Mouse (Mus musculus) ES-E14 (cell line): ENCODE measurements around the gene Rccd1. TPM values are rescaled to one million over a fixed set of nuclear protein-coding genes. Genes with fewer than 3 reads are reported as not detected.

Source experiments
- DNase-seq: peaks from one replicate; pipeline ENCODE4 v3.0.0-alpha.2; 2013; ENCODE audit warnings: low read depth, low spot score
- H3K27ac ChIP-seq: 2 replicates; pipeline ENCODE4 v1.5.1; 2012; ENCODE audit warnings: low read depth, mild to moderate bottlenecking, low read length, moderate library complexity, mixed read lengths; ENCODE audit not compliant: poor library complexity, insufficient read depth, severe bottlenecking
- H3K36me3 ChIP-seq: 2 replicates; pipeline ENCODE4 v1.6.1; 2012; ENCODE audit warnings: mild to moderate bottlenecking, low read length, moderate library complexity, mixed read lengths; ENCODE audit not compliant: control insufficient read depth, poor library complexity, insufficient read depth, severe bottlenecking
- H3K4me1 ChIP-seq, 2 experiments: fragments of 150-350 bp in 1 of 2; sonication (generic) in 1 of 2; 2 replicates each; pipeline ENCODE4 v1.6.1; 2012; ENCODE audit warnings: low read length in 2 of 2, mild to moderate bottlenecking in 1 of 2, mixed read lengths in 1 of 2; ENCODE audit not compliant: control insufficient read depth in 2 of 2, insufficient read depth in 2 of 2, poor library complexity in 1 of 2
- H3K4me3 ChIP-seq, 2 experiments: fragments of 150-350 bp in 1 of 2; sonication (generic) in 1 of 2; 2 replicates each; pipeline ENCODE4 v1.5.1; 2012; ENCODE audit warnings: low read length in 2 of 2, low read depth in 1 of 2, mild to moderate bottlenecking in 1 of 2, mixed read lengths in 1 of 2; ENCODE audit not compliant: insufficient read depth in 1 of 2, poor library complexity in 1 of 2, severe bottlenecking in 1 of 2
- H3K9ac ChIP-seq: 2 replicates; pipeline ENCODE4 v1.6.1; 2012; ENCODE audit warnings: low read depth, mild to moderate bottlenecking, low read length, mixed read lengths; ENCODE audit not compliant: poor library complexity, insufficient read depth, severe bottlenecking
- H3K9me3 ChIP-seq: fragments of 150-350 bp; sonication (generic); 2 replicates; pipeline ENCODE4 v1.6.1; 2012; ENCODE audit warnings: low read depth, mild to moderate bottlenecking, low read length; ENCODE audit not compliant: control insufficient read depth, insufficient read depth
- CHD2 ChIP-seq: IDR thresholded peaks from 2 replicates; pipeline ENCODE4 v1.6.1; 2014; ENCODE audit warnings: mild to moderate bottlenecking, low read depth, low read length, inconsistent platforms
- HCFC1 ChIP-seq: IDR thresholded peaks from 2 replicates; pipeline ENCODE4 v1.6.1; 2012; ENCODE audit warnings: low read length, inconsistent platforms, borderline replicate concordance; ENCODE audit not compliant: insufficient read depth
- MAFK ChIP-seq: IDR thresholded peaks from 2 replicates; pipeline ENCODE4 v1.6.1; 2014; ENCODE audit warnings: mild to moderate bottlenecking, low read depth, low read length, inconsistent platforms; ENCODE audit not compliant: insufficient read depth
- ZC3H11A ChIP-seq: IDR thresholded peaks from 2 replicates; pipeline ENCODE4 v1.6.1; 2012; ENCODE audit warnings: low read depth, mild to moderate bottlenecking, inconsistent platforms, low read length, borderline replicate concordance
- ZNF384 ChIP-seq: IDR thresholded peaks from 2 replicates; pipeline ENCODE4 v1.6.1; 2012; ENCODE audit warnings: low read depth, low read length, inconsistent platforms
- in situ Hi-C, 2 experiments: fragments of 600-800 bp; cut with MboI; formaldehyde crosslinking; loops; one replicate each; pipeline ENCODE4 v1.15.1; 2025; ENCODE audit warnings: low sequenced_read_pairs in 2 of 2, inconsistent platforms in 1 of 2; ENCODE audit not compliant: unreplicated experiment in 2 of 2
- total RNA-seq: library from RNA; depleted of rRNA; stranded (reverse); fragments of 300-350 nt; gene quantifications from 2 replicates; pipeline ENCODE4 v1.2.3, GENCODE M21; 2012

Rccd1 gene
- total RNA-seq, 1 experiment: 16.4 TPM

GRCm38 (mm10) chr7:80347670-80348586 is 23.7 kb upstream of the Rccd1 start:
- TF ChIP-seq CHD2 (no peak), ZNF384 (no peak), HCFC1 (no peak), MAFK (no peak), ZC3H11A (no peak)
- no peak for DNase-seq
- Histone ChIP-seq H3K9ac (peak overlapping the region; percentile 23; the same call in 1 of the 2 replicates), H3K4me1 (peaks cover 0 to 16% of the 10 kb centered on the region in 2 experiments; a peak in 1 of 4 replicates), H3K36me3 (peaks cover 3% of the 10 kb centered on the region; the same call in 1 of the 2 replicates), H3K27ac (no peak overlapping the region), H3K9me3 (no peaks in the 10 kb centered on the region), H3K4me3 (no peak overlapping the region)
- in situ Hi-C loops: no loop called here

GRCm38 (mm10) chr7:80346830-80347229 is 22.6 kb upstream of the Rccd1 start:
- Histone ChIP-seq H3K9me3 (no peaks in the 10 kb centered on the region), H3K36me3 (no peaks in the 10 kb centered on the region; the same call in 1 of the 2 replicates), H3K27ac (no peak overlapping the region), H3K4me1 (peaks cover 0 to 16% of the 10 kb centered on the region in 2 experiments; a peak in 1 of 4 replicates), H3K9ac (no peak overlapping the region), H3K4me3 (no peak overlapping the region)
- no peak for DNase-seq
- in situ Hi-C loops: no loop called here
- TF ChIP-seq ZNF384: no peak
- no peak for TF ChIP-seq ZC3H11A
- no peak for TF ChIP-seq MAFK
- TF ChIP-seq HCFC1: no peak
- no peak for TF ChIP-seq CHD2

- DNase-seq: no peak
- TF ChIP-seq ZC3H11A: no peak
- no peak for TF ChIP-seq CHD2
- TF ChIP-seq HCFC1: no peak
- no peaks in the 10 kb centered on the region for H3K9me3 ChIP-seq
- in situ Hi-C loops: no loop called here
- no peaks in the 10 kb centered on the region; the same call in 1 of the 2 replicates for H3K36me3 ChIP-seq
- peaks cover 0 to 15% of the 10 kb centered on the region in 2 experiments; a peak in 1 of 4 replicates for H3K4me1 ChIP-seq
- H3K9ac ChIP-seq: no peak overlapping the region
- H3K4me3 ChIP-seq: no peak overlapping the region
- H3K27ac ChIP-seq: no peak overlapping the region
Measured at GRCm38 (mm10) chr7:80346173-80346572, 21.9 kb upstream of the Rccd1 start.

DNA sequence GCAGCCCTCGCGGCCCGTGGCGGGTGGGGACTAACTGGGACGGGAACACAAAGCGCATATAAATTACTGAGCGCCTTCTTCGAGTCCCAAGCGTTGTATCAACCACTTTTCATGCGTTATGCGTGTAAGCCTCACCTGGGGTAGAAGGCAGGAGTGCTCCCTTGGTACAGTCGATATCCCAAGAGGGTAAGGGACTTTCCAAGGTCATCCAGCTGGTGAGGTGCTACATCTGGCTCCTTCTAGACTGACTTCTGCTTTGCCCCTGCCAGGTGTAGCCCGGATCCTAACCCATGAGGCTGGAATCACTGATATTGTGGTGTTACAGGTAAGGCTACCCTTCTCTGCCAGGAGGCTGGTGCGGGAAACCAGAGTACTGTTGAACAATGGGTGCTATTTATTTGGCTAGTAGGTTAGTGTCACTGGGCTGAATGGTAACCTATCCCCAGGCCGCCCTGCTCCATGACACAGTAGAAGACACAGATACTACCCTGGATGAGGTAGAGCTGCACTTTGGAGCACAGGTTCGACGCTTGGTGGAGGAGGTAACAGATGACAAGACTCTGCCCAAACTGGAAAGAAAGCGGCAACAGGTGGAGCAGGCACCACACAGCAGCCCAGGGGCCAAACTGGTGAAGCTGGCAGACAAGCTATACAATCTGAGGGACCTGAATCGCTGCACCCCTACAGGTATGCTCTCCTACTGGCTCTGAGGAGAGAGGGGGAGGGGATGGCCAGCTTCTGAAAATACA is 19.2 kb upstream of the Rccd1 start:
- peak overlapping the region; percentile 73 to 82 for H3K4me3 ChIP-seq
- no peak for TF ChIP-seq ZNF384
- no peak for TF ChIP-seq ZC3H11A
- no peak for TF ChIP-seq CHD2
- no peak for TF ChIP-seq MAFK
- no peak for TF ChIP-seq HCFC1
- DNase-seq: no peak
- H3K9ac ChIP-seq: peak overlapping the region; percentile 86
- no peak overlapping the region for H3K27ac ChIP-seq
- no peaks in the 10 kb centered on the region; the same call in 1 of the 2 replicates for H3K36me3 ChIP-seq
- peaks cover 3 to 14% of the 10 kb centered on the region in 2 experiments; a peak in 3 of 4 replicates for H3K4me1 ChIP-seq
- H3K9me3 ChIP-seq: no peaks in the 10 kb centered on the region
- in situ Hi-C loops: no loop called here
